In genomic region chr7:44623714-44624542, GRCm38 (mm10) we compare ENCODE assay signal across 11 mouse cellular contexts. TPM values are rescaled to one million over a fixed set of nuclear protein-coding genes. Genes with fewer than 3 reads are reported as not detected.
A peak's percentile ranks its signal among the peaks of the same experiment; 100 is the strongest.
DNase-seq lines count a peak whose midpoint lies in the region; ATAC-seq and TF ChIP-seq lines count a peak whose summit lies in the region.
"Had no signal": no experiment of that assay in that cellular context is flagged by ENCODE, and none has a peak within 500 bp of the region (broad histone marks: within the 10 kb centered on the region; RNA-seq: fewer than 3 reads in every experiment).

No protein-coding gene starts in this region.

- H3K4me3 ChIP-seq in intestine, embryonic 15.5 days (replicated peaks): no peak overlapping the region
- H3K4me3 ChIP-seq in intestine, postnatal 0 days (ENCODE audit: low read depth, low read length): no peak overlapping the region
- peak overlapping the region; percentile 64 for H3K4me3 ChIP-seq in megakaryocyte, embryonic 14.5 days (replicated peaks)
- H3K4me3 ChIP-seq: neural tube, embryonic 12.5 days had no signal

- DNase-seq in MEL-GATA-1-ER (ENCODE audit: extremely low read depth, low read depth): peak; percentile 36
- peak; percentile 77 for DNase-seq in cerebellum, adult 9-10 months
- no peak for DNase-seq in spleen, postnatal 14 days (ENCODE audit: low spot score in 2 of 2)
- DNase-seq in layer of hippocampus, postnatal 25 days (ENCODE audit: extremely low spot score in 1 of 2, low spot score in 1 of 2): no peak
- DNase-seq: adrenal gland, adult 2 months had no signal

- 41% methylated on average over 18 of the region's 18 CpGs for WGBS in intestine, embryonic 15.5 days
- 54% methylated on average over 18 of the region's 18 CpGs for WGBS in intestine, postnatal 0 days

- no peaks in the 10 kb centered on the region for H3K4me1 ChIP-seq in intestine, embryonic 15.5 days (replicated peaks)
- H3K4me1 ChIP-seq in intestine, postnatal 0 days (replicated peaks; ENCODE audit: control insufficient read depth, insufficient read depth, low read length): no peaks in the 10 kb centered on the region
- peaks cover 4% of the 10 kb centered on the region; the same call in 1 of the 2 replicates for H3K4me1 ChIP-seq in megakaryocyte, embryonic 14.5 days
- H3K4me1 ChIP-seq: neural tube, embryonic 12.5 days had no signal

- ATAC-seq in intestine, embryonic 15.5 days: 0 out of 2 replicates have a peak, but pooled peaks have one; percentile 23
- ATAC-seq in intestine, postnatal 0 days: no peak
- ATAC-seq: forebrain, embryonic 16.5 days had no signal

- H3K9ac ChIP-seq in intestine, embryonic 15.5 days: no peak overlapping the region
- H3K9ac ChIP-seq in intestine, postnatal 0 days (ENCODE audit: low read depth, low read length): no peak overlapping the region
- H3K9ac ChIP-seq: neural tube, embryonic 12.5 days had no signal

- TF ChIP-seq CTCF in intestine, postnatal 0 days (IDR thresholded peaks at IDR 0.05; ENCODE audit: low read depth): no peak

- no peak overlapping the region for H3K4me2 ChIP-seq in intestine, embryonic 15.5 days (replicated peaks)
- H3K4me2 ChIP-seq in intestine, postnatal 0 days (replicated peaks; ENCODE audit: low read depth): no peak overlapping the region
- H3K4me2 ChIP-seq: liver, embryonic 11.5 days; neural tube, embryonic 12.5 days had no signal

- H3K36me3 ChIP-seq in intestine, embryonic 15.5 days: peaks cover 5% of the 10 kb centered on the region
- peaks cover 84% of the 10 kb centered on the region for H3K36me3 ChIP-seq in intestine, postnatal 0 days (ENCODE audit: control insufficient read depth, insufficient read depth)
- H3K36me3 ChIP-seq in megakaryocyte, embryonic 14.5 days (replicated peaks; ENCODE audit: low read length): no peaks in the 10 kb centered on the region
- H3K36me3 ChIP-seq: neural tube, embryonic 12.5 days had no signal

- no peaks in the 10 kb centered on the region for H3K9me3 ChIP-seq in intestine, embryonic 15.5 days
- H3K9me3 ChIP-seq in intestine, postnatal 0 days (ENCODE audit: control insufficient read depth): no peaks in the 10 kb centered on the region
- peaks cover 31% of the 10 kb centered on the region for H3K9me3 ChIP-seq in megakaryocyte, embryonic 14.5 days
- H3K9me3 ChIP-seq: neural tube, embryonic 12.5 days had no signal

- no peaks in the 10 kb centered on the region for H3K27me3 ChIP-seq in intestine, embryonic 15.5 days (replicated peaks)
- H3K27me3 ChIP-seq in intestine, postnatal 0 days (replicated peaks; ENCODE audit: control insufficient read depth, insufficient read depth, low read length): no peaks in the 10 kb centered on the region
- peaks cover 33% of the 10 kb centered on the region for H3K27me3 ChIP-seq in megakaryocyte, embryonic 14.5 days (replicated peaks)

- no peak overlapping the region for H3K27ac ChIP-seq in intestine, embryonic 15.5 days
- H3K27ac ChIP-seq in intestine, postnatal 0 days (ENCODE audit: low read depth, low read length): no peak overlapping the region
- H3K27ac ChIP-seq: neural tube, embryonic 12.5 days had no signal

RNA-seq across cellular contexts. Expression of gene Kcnc3, which starts 33.5 kb away (rescaled TPM):
- 0.27 and 0.36 TPM in 2 replicates for polyA plus RNA-seq in intestine, embryonic 15.5 days (2015; fragmentation: Nextera tagmentation; extraction: Ambion mirVana)
- polyA plus RNA-seq in intestine, postnatal 0 days (2015; fragmentation: Nextera tagmentation; extraction: Ambion mirVana): 0.20 TPM in 2 replicates
- 1.8 and 4.0 TPM in 2 replicates for polyA plus RNA-seq in megakaryocyte, embryonic 14.5 days (2012; ENCODE audit: insufficient read depth, low replicate concordance)
- total RNA-seq in layer of hippocampus, postnatal 25 days (2021): 100 to 1,000 TPM; 167 to 190 TPM

RNA-seq across cellular contexts. Expression of gene Myh14, which starts 46.7 kb away (rescaled TPM):
- 68.4 and 74.3 TPM in 2 replicates for polyA plus RNA-seq in intestine, embryonic 15.5 days (2015; fragmentation: Nextera tagmentation; extraction: Ambion mirVana)
- polyA plus RNA-seq in intestine, postnatal 0 days (2015; fragmentation: Nextera tagmentation; extraction: Ambion mirVana): 114 and 141 TPM in 2 replicates
- polyA plus RNA-seq in megakaryocyte, embryonic 14.5 days (2012; ENCODE audit: insufficient read depth, low replicate concordance): 0.02 TPM in 1 of 2 replicates, not detected in the other
- 10 to 100 TPM; 25.0 to 31.0 TPM for total RNA-seq in layer of hippocampus, postnatal 25 days (2021)

RNA-seq across cellular contexts. Expression of gene Napsa, which starts 51.7 kb away (rescaled TPM):
- polyA plus RNA-seq in intestine, embryonic 15.5 days (2015; fragmentation: Nextera tagmentation; extraction: Ambion mirVana): 3.1 and 3.6 TPM in 2 replicates
- polyA plus RNA-seq in intestine, postnatal 0 days (2015; fragmentation: Nextera tagmentation; extraction: Ambion mirVana): 0.99 and 1.1 TPM in 2 replicates
- 2.4 and 14.1 TPM in 2 replicates for polyA plus RNA-seq in megakaryocyte, embryonic 14.5 days (2012; ENCODE audit: insufficient read depth, low replicate concordance)
- total RNA-seq in layer of hippocampus, postnatal 25 days (2021): not detected

Comparison
In these comparisons a context has a peak if more than half of its experiments do, and no peak if none do; other contexts are left out.
1. DNase-seq: peak in MEL-GATA-1-ER (single experiment) and cerebellum, adult 9-10 months (single experiment); none in spleen, postnatal 14 days (0 of 2) and layer of hippocampus, postnatal 25 days (0 of 2).
2. RNA of gene Myh14, which starts 46.7 kb away (polyA plus RNA-seq): 114 to 141 TPM in intestine, postnatal 0 days and 68.4 to 74.3 TPM in intestine, embryonic 15.5 days; 0.02 TPM in megakaryocyte, embryonic 14.5 days; every median in the first group is over 10 times any median in the second.